Mouse (Mus musculus): ENCODE results near the gene Ip6k3. TPM values are rescaled to one million over a fixed set of nuclear protein-coding genes. Genes with fewer than 3 reads are reported as not detected.

Ip6k3 gene
- total and polyA plus RNA-seq, 3 experiments, result 26.3 to 65.7 (median 53.9) TPM

- Histone ChIP-seq H3K27me3 (replicated peaks) (no peaks in the 10 kb centered on the region), H3K4me3 (replicated peaks in 1 of 3; ENCODE audit: low read depth in 2 of 3, low read length in 2 of 3, poor library complexity in 1 of 3) (peak overlapping the region in 1 of 3 experiments; percentile 45), H3K27ac (ENCODE audit: insufficient read depth, low read depth) (peak overlapping the region; percentile 67), H3K36me3 (replicated peaks in 1 of 2; ENCODE audit: control insufficient read depth in 1 of 2, insufficient read depth in 1 of 2, low read length in 1 of 2) (peaks cover 13 to 21% of the 10 kb centered on the region in 2 experiments), H3K9me3 (replicated peaks; ENCODE audit: low read length) (no peaks in the 10 kb centered on the region), H3K4me1 (ENCODE audit: control insufficient read depth in 1 of 2, insufficient read depth in 2 of 2) (peaks cover 57 to 82% of the 10 kb centered on the region in 2 experiments), H3K4me2 (ENCODE audit: insufficient read depth, low read depth, poor library complexity, severe bottlenecking) (peak overlapping the region; percentile 22; the same call in 1 of the 2 replicates), H3K79me2 (replicated peaks; ENCODE audit: control insufficient read depth, extremely low read depth, insufficient read depth, poor library complexity, severe bottlenecking) (peaks cover 33% of the 10 kb centered on the region), H3K9ac (ENCODE audit: insufficient read depth, low read depth) (peak overlapping the region; percentile 39; the same call in 1 of the 2 replicates)
- no peak for DNase-seq (ENCODE audit: extremely low read depth)
- dilution Hi-C loops (cut with MboI; ENCODE audit: extremely low pct_ligation_motif_present, extremely low pct_unique_long_range_greater_than_20kb, low sequenced_read_pairs) (no loop called here), in situ Hi-C loops (cut with MboI; ENCODE audit: low pct_ligation_motif_present, low pct_unique_long_range_greater_than_20kb, low sequenced_read_pairs) (loop anchor here (10.0 kb wide), 1 partner anchor 156 kb away; no protein-coding TSS in a partner anchor)
- TF ChIP-seq IRF4 (IDR thresholded peaks at IDR 0.05; ENCODE audit: low read depth, low read length) (peak; percentile 61), E2F4 (IDR thresholded peaks at IDR 0.05; ENCODE audit: insufficient replicate concordance, low read depth, low read length) (no peak), RCOR1 (conservative IDR thresholded peaks at IDR 0.05; ENCODE audit: low read depth, low read length) (no peak; the same call in 1 of the 2 replicates), UBTF (IDR thresholded peaks at IDR 0.05; ENCODE audit: low read depth, low read length) (no peak), TBP (conservative IDR thresholded peaks at IDR 0.05; ENCODE audit: low read depth, low read length) (no peak), MAX (IDR thresholded peaks at IDR 0.05; ENCODE audit: low read length) (peak; percentile 50; the same call in 1 of the 2 replicates), JUND (conservative IDR thresholded peaks at IDR 0.05; ENCODE audit: low read depth, low read length) (no peak), ZKSCAN1 (IDR thresholded peaks at IDR 0.05; ENCODE audit: borderline replicate concordance, low read depth, low read length) (peak; percentile 69; the same call in 1 of the 2 replicates), ZNF384 (IDR thresholded peaks at IDR 0.05; ENCODE audit: low read depth, low read length) (no peak), RAD21 (IDR thresholded peaks at IDR 0.05; ENCODE audit: low read depth, low read length) (no peak), SIN3A (IDR thresholded peaks at IDR 0.05; ENCODE audit: low read length) (0 out of 2 replicates have a peak, but pooled peaks have one; percentile 53), CTCF (conservative IDR thresholded peaks at IDR 0.05 in 1 of 2, IDR thresholded peaks at IDR 0.05 in 1 of 2; ENCODE audit: low read depth in 2 of 2, low read length in 2 of 2) (no peak), TCF12 (IDR thresholded peaks at IDR 0.05; ENCODE audit: low read depth, low read length) (0 out of 2 replicates have a peak, but pooled peaks have one; percentile 38), ETS1 (conservative IDR thresholded peaks at IDR 0.05; ENCODE audit: low read depth, low read length) (peak; percentile 31), CHD2 (IDR thresholded peaks at IDR 0.05; ENCODE audit: low read length) (no peak), MXI1 (IDR thresholded peaks at IDR 0.05; ENCODE audit: low read depth, low read length) (0 out of 2 replicates have a peak, but pooled peaks have one; percentile 55), MAFK (IDR thresholded peaks at IDR 0.05; ENCODE audit: insufficient replicate concordance, low read length) (no peak), ZC3H11A (IDR thresholded peaks at IDR 0.05; ENCODE audit: low read depth, low read length) (no peak), ZMIZ1 (IDR thresholded peaks at IDR 0.05; ENCODE audit: low read depth, low read length) (no peak), MYC (IDR thresholded peaks at IDR 0.05; ENCODE audit: low read depth, low read length) (peak; percentile 65), NELFE (IDR thresholded peaks at IDR 0.05; ENCODE audit: low read depth, low read length) (0 out of 2 replicates have a peak, but pooled peaks have one; percentile 24), ELF1 (IDR thresholded peaks at IDR 0.05; ENCODE audit: low read depth, low read length) (no peak), SMC3 (IDR thresholded peaks at IDR 0.05; ENCODE audit: low read depth, low read length) (no peak), JUN (IDR thresholded peaks at IDR 0.05; ENCODE audit: insufficient read depth, low read depth, low read length) (no peak), BHLHE40 (IDR thresholded peaks at IDR 0.05; ENCODE audit: low read depth, low read length) (0 out of 2 replicates have a peak, but pooled peaks have one; percentile 15), USF1 (IDR thresholded peaks at IDR 0.05; ENCODE audit: low read depth, low read length) (no peak), EP300 (IDR thresholded peaks at IDR 0.05; ENCODE audit: low read length) (peak; percentile 31), MAZ (IDR thresholded peaks at IDR 0.05; ENCODE audit: low read depth, low read length) (0 out of 2 replicates have a peak, but pooled peaks have one; percentile 42)
These were observed 974 bp upstream of the Ip6k3 start for GRCm38 (mm10) chr17:27168569-27168968.
